Mouse (Mus musculus): ENCODE data around the gene Nek2.

GRCm38 (mm10) chr1:191817418-191818144 lies 3.7 kb upstream of the Nek2 start:
- TF ChIP-seq CTCF (IDR thresholded peaks at IDR 0.05; ENCODE audit: insufficient read depth, low read depth, low read length): peak; percentile 75
- no peak for TF ChIP-seq POLR2A (IDR thresholded peaks at IDR 0.05; ENCODE audit: insufficient read depth, low read depth, low read length)

Measured in olfactory bulb, adult 2 months (tissue).